Mouse (Mus musculus) spleen, adult 2 months (tissue): Measurements from ENCODE around the gene Cbx5.

Source experiments
- CTCF ChIP-seq: fragments of 200-500 bp; IDR thresholded peaks from 2 replicates; pipeline ENCODE4 v1.5.1; 2011; ENCODE audit warnings: mild to moderate bottlenecking, inconsistent platforms; ENCODE audit not compliant: insufficient read depth, insufficient read length, insufficient replicate concordance; ENCODE audit errors: extremely low read depth
- POLR2A ChIP-seq: fragments of 200-500 bp; IDR thresholded peaks from 2 replicates; pipeline ENCODE4 v1.6.1; 2011; ENCODE audit warnings: low read depth, low read length, inconsistent platforms

DNA sequence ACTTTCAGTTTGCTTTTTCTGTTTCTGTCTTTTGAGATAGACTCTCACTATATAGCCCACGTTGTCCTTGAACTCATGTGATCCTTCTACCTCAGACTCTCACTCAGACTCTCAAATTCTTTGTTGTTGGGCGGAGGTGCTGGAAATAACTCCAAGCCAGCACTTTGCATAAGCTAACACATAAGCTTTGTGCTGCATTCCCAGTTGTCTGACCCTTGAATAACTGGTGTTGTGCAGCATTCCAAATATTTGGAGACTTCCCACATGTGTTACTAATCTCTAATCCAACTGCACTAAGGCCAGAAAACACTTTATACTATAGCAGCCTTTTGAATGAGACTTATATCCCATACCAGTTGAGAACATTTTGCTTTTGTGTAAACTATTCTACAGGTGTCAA is 10.7 kb downstream of the Cbx5 start:
- TF ChIP-seq CTCF (no peak), POLR2A (no peak)
